Mouse (Mus musculus) embryo, embryonic 9.5 days (tissue): ENCODE data around the gene Kpna1.

Experiments
- DNase-seq: peaks from one replicate; pipeline ENCODE4 v3.0.0-alpha.2; 2017; ENCODE audit errors: extremely low spot score

Gene Kpna1

GRCm38 (mm10) chr16:36069819-36070575 lies 91.4 kb downstream of the Kpna1 start:
- no peak for DNase-seq

- no peak for DNase-seq
Measured at GRCm38 (mm10) chr16:36071071-36071449, 92.5 kb downstream of the Kpna1 start.

DNA sequence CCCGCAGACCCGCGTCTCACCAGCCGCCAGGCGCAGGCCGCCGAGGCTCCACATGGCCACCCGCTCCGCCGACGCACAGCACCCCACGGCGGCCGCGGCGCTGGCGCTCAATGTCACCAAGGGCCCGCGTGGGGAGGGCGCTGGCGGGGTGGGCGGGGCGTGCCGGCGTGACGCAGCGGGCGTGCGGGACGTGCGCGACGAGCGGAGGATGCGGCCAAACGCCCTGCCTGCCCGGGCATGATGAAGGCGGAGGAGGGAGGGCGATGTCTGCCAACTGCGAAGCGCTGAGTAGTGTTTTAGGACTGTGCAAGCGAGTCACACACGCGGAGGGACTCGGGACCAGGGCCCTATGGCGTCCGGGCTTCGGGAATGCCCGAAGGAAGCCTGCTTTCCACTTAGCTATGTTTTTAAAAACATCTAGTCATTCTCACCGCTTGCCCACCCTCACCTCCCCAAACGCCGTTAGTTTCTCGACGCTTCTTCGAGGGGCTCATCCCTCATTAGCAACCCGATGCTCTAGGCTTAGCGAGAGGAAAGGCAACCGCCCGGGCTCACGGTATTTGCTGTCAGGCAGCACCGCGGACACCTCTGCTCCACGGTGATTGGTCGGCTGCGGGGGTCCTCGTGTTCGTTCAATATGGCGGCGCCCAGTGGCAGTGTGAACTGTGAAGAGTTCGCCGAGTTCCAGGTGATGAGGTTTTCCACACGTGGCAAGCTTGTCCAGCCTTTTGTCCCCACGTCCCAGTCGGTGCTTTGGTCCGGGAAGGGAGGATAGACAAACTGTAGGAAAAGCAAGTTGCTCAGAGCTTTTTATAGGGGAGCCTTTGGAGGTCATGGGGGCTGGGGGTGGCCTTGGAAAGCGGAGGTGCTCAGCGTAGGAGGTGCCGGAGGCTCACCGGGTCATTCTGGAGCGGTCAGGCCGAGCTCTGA lies 93.2 kb downstream of the Kpna1 start, which contains the start of the genes Fam162a and Ccdc58:
Gene Fam162a (minus strand): TSS at position 145 of the 930 bp plus-strand sequence.
Gene Ccdc58 (plus strand): TSS at position 236 of the 930 bp plus-strand sequence.
- DNase-seq = peak; percentile 93

DNA sequence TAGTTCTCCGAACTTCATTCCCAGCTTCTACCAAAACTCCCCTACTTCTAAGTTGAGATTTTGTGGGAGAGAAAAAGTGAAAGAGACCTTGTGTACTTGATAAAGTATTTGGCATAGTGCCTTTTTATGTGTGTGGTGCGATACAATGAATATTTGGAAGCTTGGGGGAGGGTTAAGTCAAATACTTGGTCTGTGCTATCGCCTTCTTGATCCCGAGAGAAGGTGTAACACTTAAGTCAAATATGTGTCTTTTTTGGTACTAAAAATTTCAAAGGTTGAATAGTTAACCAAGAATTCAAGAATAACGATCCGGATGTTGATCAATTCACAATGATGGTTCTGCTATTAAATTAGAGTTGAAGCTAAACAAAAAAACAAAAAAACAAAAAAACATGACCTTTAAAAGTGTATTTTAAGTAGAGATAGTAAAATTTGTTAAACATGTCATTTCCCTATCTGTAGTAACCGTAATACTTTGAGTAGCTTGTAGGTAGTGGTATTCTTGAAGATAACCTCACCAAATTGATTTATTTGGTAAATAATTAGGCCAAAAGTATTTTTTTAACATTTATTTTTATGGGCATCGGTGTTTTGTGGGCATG lies 94.0 kb downstream of the Kpna1 start:
- no peak for DNase-seq

DNA sequence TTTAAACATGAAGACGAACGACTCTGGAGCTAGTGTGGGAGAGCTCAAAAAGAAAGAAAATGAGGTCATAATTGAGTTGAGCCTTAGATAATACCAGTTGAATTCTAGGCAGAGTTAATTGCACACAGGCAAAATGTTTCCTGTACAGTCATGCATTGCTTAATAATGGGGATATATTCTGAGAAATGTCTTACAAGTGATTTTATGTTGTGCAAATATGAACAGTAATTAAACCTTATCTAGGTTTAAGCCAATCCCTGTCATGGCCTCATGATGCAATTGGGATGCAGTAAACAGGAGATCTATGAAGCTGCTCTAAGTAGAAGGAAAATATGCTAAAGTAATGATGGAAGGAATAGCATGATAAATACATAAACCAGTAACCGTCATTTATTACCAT lies 96.2 kb downstream of the Kpna1 start:
- no peak for DNase-seq

DNA sequence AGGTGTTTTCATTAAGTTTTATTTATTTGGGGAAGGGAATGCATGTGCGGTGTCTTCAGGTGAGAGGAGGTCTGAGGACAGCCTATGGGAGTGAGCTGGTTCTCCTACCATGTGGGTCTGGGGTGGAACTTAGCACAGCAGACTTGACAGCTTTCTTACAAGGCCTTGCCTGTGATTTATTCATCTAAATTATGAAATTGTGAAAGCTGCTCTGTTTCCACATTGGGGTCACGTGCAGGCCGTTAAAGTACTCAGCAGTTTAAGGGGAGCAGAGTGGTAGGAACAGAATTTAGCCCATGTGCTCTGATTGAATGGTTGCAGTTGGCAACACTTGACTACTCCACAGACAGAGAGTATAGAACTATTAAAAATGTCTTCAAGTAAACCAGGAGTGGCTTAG lies 101.4 kb downstream of the Kpna1 start:
- DNase-seq = no peak
